Mouse (Mus musculus): ENCODE results near the gene Igll1.
A peak's percentile ranks its signal among the peaks of the same experiment; 100 is the strongest.

Igll1 gene

DNA sequence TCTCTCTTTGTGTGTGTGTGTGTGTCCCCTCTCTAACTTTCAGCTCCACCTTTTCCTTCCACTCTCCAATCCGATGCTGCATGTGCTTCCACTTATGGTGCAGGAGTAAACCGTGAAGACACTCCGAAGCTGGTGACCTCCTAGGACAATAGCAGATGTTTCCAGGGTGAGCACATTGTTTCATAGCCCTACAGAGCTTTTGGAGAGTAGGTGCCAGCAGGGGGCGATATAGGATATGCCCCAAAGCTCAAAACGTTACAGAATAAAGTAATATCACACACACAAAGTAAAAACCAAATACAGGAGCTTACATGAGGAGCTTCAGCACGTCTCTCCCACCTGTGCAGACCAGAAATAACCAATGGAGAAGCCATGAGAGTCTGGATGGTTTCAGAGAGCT lies 8.9 kb downstream of the Igll1 start:
- DNase-seq (ENCODE audit: low read depth), result peak; percentile 38

- DNase-seq (ENCODE audit: low read depth), result no peak
Measured at GRCm38 (mm10) chr16:16852411-16852810, 11.4 kb downstream of the Igll1 start.

GRCm38 (mm10) chr16:16849196-16849595 lies 14.6 kb downstream of the Igll1 start:
- no peak for DNase-seq (ENCODE audit: low read depth)

GRCm38 (mm10) chr16:16829671-16830070 lies 34.1 kb downstream of the Igll1 start:
- DNase-seq (ENCODE audit: low read depth), result no peak

- peak; percentile 70 for DNase-seq (ENCODE audit: low read depth)
Measured at GRCm38 (mm10) chr16:16828757-16829615, 34.8 kb downstream of the Igll1 start, which contains the start of gene Spag6l. Gene Spag6l (minus strand): TSS chr16:16829456.

GRCm38 (mm10) chr16:16826223-16826622 lies 37.6 kb downstream of the Igll1 start:
- DNase-seq (ENCODE audit: low read depth), result no peak

DNA sequence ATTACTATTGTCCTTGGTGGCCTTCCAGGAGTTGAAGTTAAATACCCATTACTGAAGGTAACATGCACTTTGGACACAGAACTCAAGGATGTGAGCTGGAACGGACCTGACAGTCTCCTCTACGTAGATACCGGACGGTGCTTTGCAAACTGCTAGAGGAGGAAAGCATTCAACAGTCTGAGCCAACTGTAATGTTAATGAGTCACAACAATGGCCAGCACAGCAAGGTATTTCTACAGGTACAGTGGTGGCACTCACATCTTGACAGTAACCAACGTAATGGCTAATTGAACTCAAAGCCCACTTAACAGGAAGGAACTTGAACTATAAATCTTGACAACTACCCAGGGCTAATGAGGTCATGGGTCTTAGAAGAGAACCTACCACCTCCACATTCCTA lies 38.3 kb downstream of the Igll1 start:
- DNase-seq (ENCODE audit: low read depth), result no peak
